Mouse (Mus musculus) G1E (cell line): ENCODE measurements around the gene Iscu.

Source experiments
- CTCF ChIP-seq: IDR thresholded peaks from 2 replicates; pipeline ENCODE4 v1.5.1; 2012; ENCODE audit warnings: low read depth, low read length, inconsistent platforms, mixed read lengths
- GATA1 ChIP-seq: IDR thresholded peaks from 2 replicates; pipeline ENCODE4 v1.6.1; 2012; ENCODE audit warnings: borderline replicate concordance, low read length, inconsistent platforms, mixed read lengths
- TAL1 ChIP-seq: conservative IDR thresholded peaks from 2 replicates; pipeline ENCODE4 v1.6.1; 2012; ENCODE audit warnings: low read depth, low read length, inconsistent platforms, mixed read lengths

- no peak for TF ChIP-seq CTCF
- no peak for TF ChIP-seq TAL1
- TF ChIP-seq GATA1 = no peak
Observed at GRCm38 (mm10) chr5:113825558-113825957, 53.0 kb downstream of the Iscu start.
